Mouse (Mus musculus): ENCODE results near the gene Fgfr2.
A peak's percentile ranks its signal among the peaks of the same experiment; 100 is the strongest.
"Not testable (repeated sequence)": the region's sequence is repeated elsewhere in the genome, so short reads cannot be mapped to it uniquely, and the experiment has no call there.

The Fgfr2 gene

GRCm38 (mm10) chr7:130696347-130697234 is 2426.6 kb downstream of the Fgfr2 start:
- no peak for DNase-seq

GRCm38 (mm10) chr7:130695669-130696338 is 2427.3 kb downstream of the Fgfr2 start:
- no peak for DNase-seq

- DNase-seq: no peak
These were observed 2429.4 kb downstream of the Fgfr2 start for GRCm38 (mm10) chr7:130693800-130694193.

GRCm38 (mm10) chr7:130692943-130693799 is 2430.0 kb downstream of the Fgfr2 start:
- DNase-seq: peak; percentile 63

- peak; percentile 78 for DNase-seq
These were observed 2430.7 kb downstream of the Fgfr2 start for GRCm38 (mm10) chr7:130692392-130692942.

GRCm38 (mm10) chr7:130691931-130692330 is 2431.2 kb downstream of the Fgfr2 start:
- no peak for DNase-seq

- no peak for DNase-seq
These were observed 2432.3 kb downstream of the Fgfr2 start for GRCm38 (mm10) chr7:130690869-130691268.

- no peak for DNase-seq
These were observed 2434.5 kb downstream of the Fgfr2 start for GRCm38 (mm10) chr7:130688601-130689000.

- peak; percentile 71 for DNase-seq
These were observed 2441.4 kb downstream of the Fgfr2 start for GRCm38 (mm10) chr7:130681798-130682197.

- DNase-seq: no peak
These were observed 2444.7 kb downstream of the Fgfr2 start for GRCm38 (mm10) chr7:130678414-130678813.

- no peak for DNase-seq
These were observed 2445.4 kb downstream of the Fgfr2 start for GRCm38 (mm10) chr7:130677541-130678274.

GRCm38 (mm10) chr7:130676885-130677540 is 2446.1 kb downstream of the Fgfr2 start:
- DNase-seq: no peak

- no peak for DNase-seq
These were observed 2448.6 kb downstream of the Fgfr2 start for GRCm38 (mm10) chr7:130674526-130674925.

- peak; percentile 35 for DNase-seq
These were observed 2449.7 kb downstream of the Fgfr2 start for GRCm38 (mm10) chr7:130673169-130674033.

GRCm38 (mm10) chr7:130671301-130671700 is 2451.8 kb downstream of the Fgfr2 start:
- no peak for DNase-seq

GRCm38 (mm10) chr7:130670358-130670757 is 2452.8 kb downstream of the Fgfr2 start:
- DNase-seq: no peak

GRCm38 (mm10) chr7:130669370-130669881 is 2453.7 kb downstream of the Fgfr2 start:
- DNase-seq: peak; percentile 34

- DNase-seq: no peak
These were observed 2454.3 kb downstream of the Fgfr2 start for GRCm38 (mm10) chr7:130668729-130669281.

GRCm38 (mm10) chr7:130668013-130668412 is 2455.1 kb downstream of the Fgfr2 start:
- not testable (repeated sequence) for DNase-seq

- DNase-seq: no peak
These were observed 2457.8 kb downstream of the Fgfr2 start for GRCm38 (mm10) chr7:130665358-130665757.

Measured in right cerebral cortex, postnatal 4 days (tissue).